Mouse (Mus musculus) liver, embryonic 16.5 days (tissue): ENCODE results near the gene Vps45. TPM values are rescaled to one million over a fixed set of nuclear protein-coding genes. Genes with fewer than 3 reads are reported as not detected.

Experiments used
- ATAC-seq: fragments of 200-750 bp; cut with Nextera tagmentation; 2 replicates; pipeline ENCODE4 v1.8.0; 2017; ENCODE audit warnings: low read depth, mild to moderate bottlenecking, moderate number of reproducible peaks, moderate library complexity
- H3K27ac ChIP-seq: fragments of 300-500 bp; sonication (generic); 2 replicates; pipeline ENCODE4 v1.5.1; 2014; ENCODE audit warnings: mild to moderate bottlenecking, low read length
- H3K27me3 ChIP-seq: fragments of 300-500 bp; sonication (generic); 2 replicates; pipeline ENCODE4 v1.6.1; 2014; ENCODE audit warnings: low read depth, low read length, mixed read lengths; ENCODE audit not compliant: control insufficient read depth, insufficient read depth
- H3K36me3 ChIP-seq: fragments of 300-500 bp; sonication (generic); 2 replicates; pipeline ENCODE4 v1.6.1; 2014; ENCODE audit warnings: mild to moderate bottlenecking; ENCODE audit not compliant: control insufficient read depth, insufficient read depth
- H3K4me1 ChIP-seq: fragments of 300-500 bp; sonication (generic); 2 replicates; pipeline ENCODE4 v1.6.1; 2014; ENCODE audit warnings: low read depth, low read length, mixed read lengths; ENCODE audit not compliant: control insufficient read depth
- H3K4me2 ChIP-seq: fragments of 300-500 bp; sonication (generic); 2 replicates; pipeline ENCODE4 v1.6.1; 2014; ENCODE audit warnings: low read depth, low read length, mixed read lengths
- H3K4me3 ChIP-seq: fragments of 300-500 bp; sonication (generic); 2 replicates; pipeline ENCODE4 v1.5.1; 2014; ENCODE audit warnings: low read depth, mild to moderate bottlenecking, low read length
- H3K9ac ChIP-seq: fragments of 300-500 bp; sonication (generic); 2 replicates; pipeline ENCODE4 v1.6.1; 2014; ENCODE audit warnings: low read depth, low read length
- H3K9me3 ChIP-seq: fragments of 300-500 bp; sonication (generic); replicated peaks from 2 replicates; pipeline ENCODE4 v1.6.1; 2016; ENCODE audit warnings: low read length; ENCODE audit not compliant: control insufficient read depth
- WGBS: fragments of 180-500 bp; shearing (Covaris S2); extraction: QIAGEN DNeasy Blood & Tissue Kit; methylation state at CpG from one replicate; pipeline ENCODE4 v1.1.7; 2014; ENCODE audit not compliant: insufficient replicate concordance; 5-methylcytosine and 5-hydroxymethylcytosine counted together
- polyA plus RNA-seq: library from polyadenylated mRNA; unstranded; fragments of >200 nt; fragmentation: Nextera tagmentation; extraction: Ambion mirVana; gene quantifications from 2 replicates; pipeline ENCODE4 v1.2.1, GENCODE M21; 2015

Gene Vps45
- polyA plus RNA-seq, 1 experiment from 2014 or later, result 11.7 TPM

- Histone ChIP-seq H3K27me3 (peaks cover 20% of the 10 kb centered on the region), H3K4me2 (no peak overlapping the region), H3K4me1 (peaks cover 37% of the 10 kb centered on the region), H3K36me3 (no peaks in the 10 kb centered on the region), H3K4me3 (no peak overlapping the region), H3K9me3 (no peaks in the 10 kb centered on the region), H3K9ac (no peak overlapping the region), H3K27ac (peak overlapping the region; percentile 49; the same call in 1 of the 2 replicates)
- 62% methylated on average over 14 of the region's 14 CpGs for WGBS
- no peak for ATAC-seq
These were observed 58.1 kb downstream of the Vps45 start for GRCm38 (mm10) chr3:96000080-96000632.

- Histone ChIP-seq H3K4me1 (peaks cover 37% of the 10 kb centered on the region), H3K27me3 (peaks cover 27% of the 10 kb centered on the region), H3K4me3 (no peak overlapping the region), H3K36me3 (no peaks in the 10 kb centered on the region), H3K9me3 (no peaks in the 10 kb centered on the region), H3K9ac (no peak overlapping the region), H3K4me2 (no peak overlapping the region), H3K27ac (peak overlapping the region; percentile 49; the same call in 1 of the 2 replicates)
- 49% methylated on average over 12 of the region's 12 CpGs for WGBS
- ATAC-seq, result peak; percentile 84
These were observed 58.8 kb downstream of the Vps45 start for GRCm38 (mm10) chr3:95999308-96000079.

GRCm38 (mm10) chr3:95997203-95997721 is 61.0 kb downstream of the Vps45 start:
- ATAC-seq, result no peak
- peaks cover 37% of the 10 kb centered on the region for H3K4me1 ChIP-seq
- no peaks in the 10 kb centered on the region for H3K36me3 ChIP-seq
- H3K9ac ChIP-seq, result no peak overlapping the region
- H3K4me2 ChIP-seq, result no peak overlapping the region
- no peak overlapping the region for H3K27ac ChIP-seq
- no peak overlapping the region for H3K4me3 ChIP-seq
- H3K27me3 ChIP-seq, result peaks cover 30% of the 10 kb centered on the region
- no peaks in the 10 kb centered on the region for H3K9me3 ChIP-seq
- WGBS, result 29% methylated on average over 9 of the region's 9 CpGs

GRCm38 (mm10) chr3:95996451-95997073 is 61.7 kb downstream of the Vps45 start:
- Histone ChIP-seq H3K9me3 (no peaks in the 10 kb centered on the region), H3K4me2 (peak overlapping the region; percentile 90), H3K4me1 (peaks cover 37% of the 10 kb centered on the region), H3K9ac (peak overlapping the region; percentile 58), H3K4me3 (peak overlapping the region; percentile 67), H3K27ac (no peak overlapping the region), H3K36me3 (no peaks in the 10 kb centered on the region), H3K27me3 (peaks cover 30% of the 10 kb centered on the region)
- 14% methylated on average over 6 of the region's 6 CpGs for WGBS
- no peak for ATAC-seq

- under 1% methylated on average over 62 of the region's 84 CpGs for WGBS
- ATAC-seq, result peak; percentile 33
- Histone ChIP-seq H3K27ac (peak within 1 kb of the TSS; percentile 58), H3K9ac (peak within 1 kb of the TSS; percentile 58), H3K4me2 (peak within 1 kb of the TSS; percentile 90), H3K9me3 (no peaks in the 10 kb centered on the region), H3K27me3 (peaks cover 30% of the 10 kb centered on the region), H3K4me3 (peak within 1 kb of the TSS; percentile 67), H3K36me3 (no peaks in the 10 kb centered on the region), H3K4me1 (peaks cover 37% of the 10 kb centered on the region)
These were observed 62.4 kb downstream of the Vps45 start, which contains the start of gene Plekho1 for GRCm38 (mm10) chr3:95995802-95996428. Plekho1 (minus strand) TSS chr3:95996001.

GRCm38 (mm10) chr3:95994975-95995801 is 63.1 kb downstream of the Vps45 start:
- Histone ChIP-seq H3K9me3 (no peaks in the 10 kb centered on the region), H3K4me3 (peak overlapping the region; percentile 67), H3K27ac (peak overlapping the region; percentile 58), H3K9ac (peak overlapping the region; percentile 58), H3K4me2 (peak overlapping the region; percentile 90), H3K4me1 (peaks cover 33% of the 10 kb centered on the region), H3K27me3 (peaks cover 30% of the 10 kb centered on the region), H3K36me3 (no peaks in the 10 kb centered on the region)
- ATAC-seq, result no peak
- 1% methylated on average over 47 of the region's 51 CpGs for WGBS

GRCm38 (mm10) chr3:95994381-95994846 is 63.9 kb downstream of the Vps45 start:
- Histone ChIP-seq H3K9me3 (no peaks in the 10 kb centered on the region), H3K4me1 (peaks cover 25% of the 10 kb centered on the region), H3K4me2 (peak overlapping the region; percentile 90), H3K27ac (peak overlapping the region; percentile 43; the same call in 1 of the 2 replicates), H3K9ac (no peak overlapping the region), H3K36me3 (no peaks in the 10 kb centered on the region), H3K4me3 (peak overlapping the region; percentile 67), H3K27me3 (peaks cover 30% of the 10 kb centered on the region)
- 20% methylated on average over 6 of the region's 6 CpGs for WGBS
- no peak for ATAC-seq

- no peak overlapping the region for H3K4me3 ChIP-seq
- H3K4me1 ChIP-seq, result peaks cover 20% of the 10 kb centered on the region
- peak; percentile 22; the same call in 1 of the 2 replicates for ATAC-seq
- WGBS, result 31% methylated on average over 4 of the region's 4 CpGs
- H3K27me3 ChIP-seq, result peaks cover 30% of the 10 kb centered on the region
- no peaks in the 10 kb centered on the region for H3K36me3 ChIP-seq
- no peaks in the 10 kb centered on the region for H3K9me3 ChIP-seq
- no peak overlapping the region for H3K9ac ChIP-seq
- no peak overlapping the region for H3K27ac ChIP-seq
- peak overlapping the region; percentile 6; the same call in 1 of the 2 replicates for H3K4me2 ChIP-seq
These were observed 64.4 kb downstream of the Vps45 start for GRCm38 (mm10) chr3:95993881-95994280.
